Mouse (Mus musculus): ENCODE results near the gene Unc79. TPM values are rescaled to one million over a fixed set of nuclear protein-coding genes. Genes with fewer than 3 reads are reported as not detected.

The Unc79 gene
- total and polyA plus RNA-seq, 3 experiments: 0.04 to 0.86 (median 0.05) TPM

Other genes with a start within 250 kb of the Unc79 start
- 16.0 and 19.2 TPM in 2 replicates for gene Itpk1, start 243.9 kb upstream of the Unc79 start, total RNA-seq (2012; rRNA removed)
- gene Itpk1, start 243.9 kb upstream of the Unc79 start, total RNA-seq (2014; rRNA removed): 12.8 and 14.0 TPM in 2 replicates
- gene Itpk1, start 243.9 kb upstream of the Unc79 start, polyA plus RNA-seq (2012; ENCODE audit: insufficient read length, low read depth): 24.3 and 25.1 TPM in 2 replicates
- 7.1 and 7.9 TPM in 2 replicates for gene Moap1, start 205.2 kb upstream of the Unc79 start, total RNA-seq (2012; rRNA removed)
- gene Moap1, start 205.2 kb upstream of the Unc79 start, total RNA-seq (2014; rRNA removed): 5.5 and 12.7 TPM in 2 replicates
- gene Moap1, start 205.2 kb upstream of the Unc79 start, polyA plus RNA-seq (2012; ENCODE audit: insufficient read length, low read depth): 6.1 and 15.4 TPM in 2 replicates
- gene Tmem251, start 205.1 kb upstream of the Unc79 start, total RNA-seq (2012; rRNA removed): 3.9 and 7.2 TPM in 2 replicates
- 10.9 and 11.1 TPM in 2 replicates for gene Tmem251, start 205.1 kb upstream of the Unc79 start, total RNA-seq (2014; rRNA removed)
- gene Tmem251, start 205.1 kb upstream of the Unc79 start, polyA plus RNA-seq (2012; ENCODE audit: insufficient read length, low read depth): 13.9 and 14.6 TPM in 2 replicates
- gene Gm28051, start 191.1 kb upstream of the Unc79 start, total RNA-seq (2012; rRNA removed): not detected in 2 replicates
- gene Gm28051, start 191.1 kb upstream of the Unc79 start, total RNA-seq (2014; rRNA removed): not detected in 2 replicates
- gene Gm28051, start 191.1 kb upstream of the Unc79 start, polyA plus RNA-seq (2012; ENCODE audit: insufficient read length, low read depth): not detected in 2 replicates
- gene Gon7, start 191.1 kb upstream of the Unc79 start, total RNA-seq (2012; rRNA removed): 20.9 and 27.4 TPM in 2 replicates
- 30.0 and 33.6 TPM in 2 replicates for gene Gon7, start 191.1 kb upstream of the Unc79 start, total RNA-seq (2014; rRNA removed)
- gene Gon7, start 191.1 kb upstream of the Unc79 start, polyA plus RNA-seq (2012; ENCODE audit: insufficient read length, low read depth): 19.6 and 21.1 TPM in 2 replicates
- gene Ubr7, start 190.9 kb upstream of the Unc79 start, total RNA-seq (2012; rRNA removed): 47.8 and 48.8 TPM in 2 replicates
- gene Ubr7, start 190.9 kb upstream of the Unc79 start, total RNA-seq (2014; rRNA removed): 80.4 and 89.4 TPM in 2 replicates
- 44.7 and 46.3 TPM in 2 replicates for gene Ubr7, start 190.9 kb upstream of the Unc79 start, polyA plus RNA-seq (2012; ENCODE audit: insufficient read length, low read depth)
- 5.7 and 6.7 TPM in 2 replicates for gene Gm20604, start 190.2 kb upstream of the Unc79 start, total RNA-seq (2012; rRNA removed)
- 13.6 and 14.4 TPM in 2 replicates for gene Gm20604, start 190.2 kb upstream of the Unc79 start, total RNA-seq (2014; rRNA removed)
- 9.2 and 11.3 TPM in 2 replicates for gene Gm20604, start 190.2 kb upstream of the Unc79 start, polyA plus RNA-seq (2012; ENCODE audit: insufficient read length, low read depth)
- 3.6 and 4.2 TPM in 2 replicates for gene Btbd7, start 70.4 kb upstream of the Unc79 start, total RNA-seq (2012; rRNA removed)
- 7.2 and 7.4 TPM in 2 replicates for gene Btbd7, start 70.4 kb upstream of the Unc79 start, total RNA-seq (2014; rRNA removed)
- gene Btbd7, start 70.4 kb upstream of the Unc79 start, polyA plus RNA-seq (2012; ENCODE audit: insufficient read length, low read depth): 4.1 and 5.1 TPM in 2 replicates
- gene Cox8c, start 49.5 kb upstream of the Unc79 start, total RNA-seq (2012; rRNA removed): not detected in 2 replicates
- not detected in 2 replicates for gene Cox8c, start 49.5 kb upstream of the Unc79 start, total RNA-seq (2014; rRNA removed)
- gene Cox8c, start 49.5 kb upstream of the Unc79 start, polyA plus RNA-seq (2012; ENCODE audit: insufficient read length, low read depth): not detected in 2 replicates